Mouse (Mus musculus): ENCODE results near the gene Pcsk6. TPM values are rescaled to one million over a fixed set of nuclear protein-coding genes. Genes with fewer than 3 reads are reported as not detected.
A peak's percentile ranks its signal among the peaks of the same experiment; 100 is the strongest.
"Not testable (repeated sequence)": the region's sequence is repeated elsewhere in the genome, so short reads cannot be mapped to it uniquely, and the experiment has no call there.

Gene Pcsk6
- 62.6 and 106 TPM in 2 replicates for total RNA-seq (2012; rRNA removed)

DNA sequence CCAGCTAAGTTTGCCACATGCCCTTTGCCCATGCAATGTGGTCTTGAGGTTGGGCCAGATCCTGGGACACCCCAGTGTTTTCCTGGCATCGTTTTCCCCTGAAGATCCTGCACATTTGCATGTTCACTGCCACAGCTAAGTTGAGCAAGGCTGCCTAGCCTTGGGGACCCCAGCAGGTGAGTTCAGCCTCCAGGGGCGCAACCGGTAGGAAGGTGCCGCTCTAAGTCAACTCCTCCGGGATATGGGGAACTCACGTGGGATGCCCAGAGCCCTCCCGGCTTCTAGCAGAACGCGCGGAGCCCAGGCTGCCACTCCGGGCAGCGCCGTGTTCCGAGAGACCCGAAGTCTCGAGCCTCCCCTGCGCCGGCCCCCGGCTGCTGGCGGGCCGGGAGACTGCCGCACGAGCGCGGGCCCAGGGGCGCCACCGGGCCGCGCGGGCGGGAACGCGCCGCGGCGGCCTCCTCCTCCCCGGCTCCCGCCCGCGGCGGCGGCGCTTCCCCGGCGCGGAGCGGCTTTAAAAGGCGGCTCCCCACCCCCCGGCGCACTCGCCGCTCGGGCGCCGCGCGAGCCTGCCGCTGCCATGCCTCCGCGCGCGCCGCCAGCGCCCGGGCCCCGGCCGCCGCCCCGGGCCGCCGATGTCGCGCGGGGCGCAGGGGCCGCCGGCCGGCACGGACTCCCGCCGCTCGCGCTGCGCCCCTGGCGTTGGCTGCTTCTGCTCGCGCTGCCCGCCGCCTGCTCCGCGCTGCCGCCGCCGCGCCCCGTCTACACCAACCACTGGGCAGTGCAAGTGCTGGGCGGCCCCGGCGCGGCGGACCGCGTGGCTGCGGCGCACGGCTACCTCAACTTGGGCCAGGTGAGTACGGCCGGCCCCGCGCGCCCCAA, at the start of gene Pcsk6:
Gene Pcsk6, plus strand, starts transcription at position 144 of the 882 bp plus-strand sequence.
- Histone ChIP-seq H3K27ac (ENCODE audit: insufficient read depth, low read depth, low read length, poor library complexity, severe bottlenecking) (no peak within 1 kb of the TSS), H3K4me1 (ENCODE audit: control insufficient read depth in 2 of 2, insufficient read depth in 2 of 2, low read length in 2 of 2, poor library complexity in 1 of 2) (peaks cover 2 to 15% of the 10 kb centered on the region in 2 experiments; a peak in 3 of 4 replicates), H3K4me3 (ENCODE audit: insufficient read depth in 1 of 2, low read depth in 1 of 2, low read length in 2 of 2, poor library complexity in 1 of 2, severe bottlenecking in 1 of 2) (peak within 1 kb of the TSS; percentile 86 to 93), H3K9me3 (ENCODE audit: control insufficient read depth, insufficient read depth, low read depth, low read length) (no peaks in the 10 kb centered on the region), H3K36me3 (ENCODE audit: control insufficient read depth, insufficient read depth, low read length, poor library complexity, severe bottlenecking) (no peaks in the 10 kb centered on the region), H3K9ac (ENCODE audit: insufficient read depth, low read depth, low read length, poor library complexity, severe bottlenecking) (peak within 1 kb of the TSS; percentile 89)
- in situ Hi-C loops (cut with MboI; ENCODE audit: low sequenced_read_pairs in 2 of 2, unreplicated experiment in 2 of 2) = no loop called here
- DNase-seq (ENCODE audit: low read depth, low spot score) = no peak
- TF ChIP-seq CHD2 (IDR thresholded peaks at IDR 0.05; ENCODE audit: low read depth, low read length) (no peak), HCFC1 (IDR thresholded peaks at IDR 0.05; ENCODE audit: borderline replicate concordance, insufficient read depth, low read length) (no peak), MAFK (IDR thresholded peaks at IDR 0.05; ENCODE audit: insufficient read depth, low read depth, low read length) (no peak), ZNF384 (IDR thresholded peaks at IDR 0.05; ENCODE audit: low read depth, low read length) (no peak), ZC3H11A (IDR thresholded peaks at IDR 0.05; ENCODE audit: borderline replicate concordance, low read depth, low read length) (no peak)

DNA sequence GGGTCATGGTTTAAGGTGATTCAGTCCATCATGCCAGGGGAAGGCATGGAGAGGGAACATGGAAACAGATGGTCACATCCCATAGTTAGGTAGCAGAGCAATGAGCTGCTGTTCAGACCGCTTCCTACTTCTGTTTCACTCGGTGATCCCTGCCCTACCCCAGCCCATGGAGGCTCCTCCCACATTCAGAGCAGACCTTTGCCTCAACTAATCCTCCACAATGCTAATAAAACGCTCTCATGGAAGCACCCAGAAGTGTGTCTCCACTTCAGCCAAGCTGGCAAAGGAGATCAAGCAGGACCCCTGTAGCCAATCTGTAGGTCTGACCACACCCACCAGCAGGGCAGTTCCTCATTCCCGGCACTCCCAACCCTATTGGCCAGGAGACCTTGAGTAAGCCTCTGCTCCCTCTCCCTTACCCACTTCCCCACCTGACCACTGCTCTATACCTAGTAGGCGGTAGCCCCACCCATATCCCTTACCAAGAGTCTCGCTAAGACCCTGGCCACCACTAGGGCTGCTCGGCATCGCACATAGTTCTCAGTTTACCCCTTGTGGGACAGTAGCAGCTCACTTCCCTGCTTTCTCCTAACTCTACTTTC, 47.8 kb upstream of the Pcsk6 start:
- no peak overlapping the region for H3K27ac ChIP-seq (ENCODE audit: insufficient read depth, low read depth, low read length, poor library complexity, severe bottlenecking)
- H3K4me1 ChIP-seq (ENCODE audit: control insufficient read depth in 2 of 2, insufficient read depth in 2 of 2, low read length in 2 of 2, poor library complexity in 1 of 2) = no peaks in the 10 kb centered on the region
- H3K36me3 ChIP-seq (ENCODE audit: control insufficient read depth, insufficient read depth, low read length, poor library complexity, severe bottlenecking) = no peaks in the 10 kb centered on the region
- H3K9ac ChIP-seq (ENCODE audit: insufficient read depth, low read depth, low read length, poor library complexity, severe bottlenecking) = no peak overlapping the region
- H3K4me3 ChIP-seq (ENCODE audit: insufficient read depth in 1 of 2, low read depth in 1 of 2, low read length in 2 of 2, poor library complexity in 1 of 2, severe bottlenecking in 1 of 2) = no peak overlapping the region
- in situ Hi-C loops (cut with MboI; ENCODE audit: low sequenced_read_pairs in 2 of 2, unreplicated experiment in 2 of 2) = no loop called here
- TF ChIP-seq ZC3H11A (IDR thresholded peaks at IDR 0.05; ENCODE audit: borderline replicate concordance, low read depth, low read length) (no peak), MAFK (IDR thresholded peaks at IDR 0.05; ENCODE audit: insufficient read depth, low read depth, low read length) (no peak), HCFC1 (IDR thresholded peaks at IDR 0.05; ENCODE audit: borderline replicate concordance, insufficient read depth, low read length) (no peak), CHD2 (IDR thresholded peaks at IDR 0.05; ENCODE audit: low read depth, low read length) (no peak), ZNF384 (IDR thresholded peaks at IDR 0.05; ENCODE audit: low read depth, low read length) (no peak)
- H3K9me3 ChIP-seq (ENCODE audit: control insufficient read depth, insufficient read depth, low read depth, low read length) = no peaks in the 10 kb centered on the region
- no peak for DNase-seq (ENCODE audit: low read depth, low spot score)

DNA sequence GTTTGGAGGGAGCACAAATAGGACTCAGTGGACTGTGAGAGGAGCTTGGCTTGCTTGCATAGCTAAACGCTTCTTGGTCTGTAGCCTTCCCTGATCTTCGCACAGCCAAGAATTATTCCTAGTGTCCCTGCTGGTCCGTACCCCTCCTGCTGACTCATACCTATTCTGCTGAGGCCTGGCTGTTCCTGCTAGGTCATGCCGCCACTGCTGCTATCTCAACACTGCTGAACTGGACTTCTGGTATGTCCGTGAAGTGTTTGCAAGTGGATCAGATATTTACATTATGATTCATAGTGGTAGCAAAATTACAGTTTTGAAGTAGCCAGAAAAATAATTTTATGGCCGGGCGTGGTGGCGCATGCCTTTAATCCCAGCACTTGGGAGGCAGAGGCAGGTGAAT, 44.0 kb upstream of the Pcsk6 start:
- Histone ChIP-seq H3K9ac (ENCODE audit: insufficient read depth, low read depth, low read length, poor library complexity, severe bottlenecking) (no peak overlapping the region), H3K4me1 (ENCODE audit: control insufficient read depth in 2 of 2, insufficient read depth in 2 of 2, low read length in 2 of 2, poor library complexity in 1 of 2) (no peaks in the 10 kb centered on the region), H3K4me3 (ENCODE audit: insufficient read depth in 1 of 2, low read depth in 1 of 2, low read length in 2 of 2, poor library complexity in 1 of 2, severe bottlenecking in 1 of 2) (no peak overlapping the region), H3K27ac (ENCODE audit: insufficient read depth, low read depth, low read length, poor library complexity, severe bottlenecking) (no peak overlapping the region), H3K9me3 (ENCODE audit: control insufficient read depth, insufficient read depth, low read depth, low read length) (no peaks in the 10 kb centered on the region), H3K36me3 (ENCODE audit: control insufficient read depth, insufficient read depth, low read length, poor library complexity, severe bottlenecking) (no peaks in the 10 kb centered on the region)
- DNase-seq (ENCODE audit: low read depth, low spot score) = no peak
- in situ Hi-C loops (cut with MboI; ENCODE audit: low sequenced_read_pairs in 2 of 2, unreplicated experiment in 2 of 2) = no loop called here
- no peak for TF ChIP-seq HCFC1 (IDR thresholded peaks at IDR 0.05; ENCODE audit: borderline replicate concordance, insufficient read depth, low read length)
- TF ChIP-seq CHD2 (IDR thresholded peaks at IDR 0.05; ENCODE audit: low read depth, low read length) = no peak
- no peak for TF ChIP-seq ZC3H11A (IDR thresholded peaks at IDR 0.05; ENCODE audit: borderline replicate concordance, low read depth, low read length)
- no peak for TF ChIP-seq MAFK (IDR thresholded peaks at IDR 0.05; ENCODE audit: insufficient read depth, low read depth, low read length)
- TF ChIP-seq ZNF384 (IDR thresholded peaks at IDR 0.05; ENCODE audit: low read depth, low read length) = no peak

DNA sequence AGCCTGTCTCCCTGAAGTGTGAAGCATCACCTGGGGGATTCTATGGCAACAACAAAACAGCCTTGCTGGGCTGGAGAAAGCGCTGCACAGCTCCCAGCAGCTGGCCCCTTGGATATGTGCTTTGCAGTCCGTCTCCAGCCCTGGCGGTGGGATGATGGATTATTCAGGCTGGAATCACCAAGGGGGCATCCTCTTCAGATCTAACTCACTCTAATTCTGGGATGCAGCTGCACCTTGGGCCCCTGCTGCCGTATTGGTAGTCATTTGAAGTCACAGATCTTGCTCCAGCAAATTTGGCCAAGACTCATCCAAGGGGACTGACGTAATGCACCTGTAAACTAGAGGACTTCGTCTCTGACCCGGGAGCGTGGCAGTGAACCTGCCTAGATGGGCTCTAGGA, 41.1 kb upstream of the Pcsk6 start:
- H3K27ac ChIP-seq (ENCODE audit: insufficient read depth, low read depth, low read length, poor library complexity, severe bottlenecking) = no peak overlapping the region
- in situ Hi-C loops (cut with MboI; ENCODE audit: low sequenced_read_pairs in 2 of 2, unreplicated experiment in 2 of 2) = no loop called here
- TF ChIP-seq ZC3H11A (IDR thresholded peaks at IDR 0.05; ENCODE audit: borderline replicate concordance, low read depth, low read length) (no peak), MAFK (IDR thresholded peaks at IDR 0.05; ENCODE audit: insufficient read depth, low read depth, low read length) (no peak), ZNF384 (IDR thresholded peaks at IDR 0.05; ENCODE audit: low read depth, low read length) (no peak), CHD2 (IDR thresholded peaks at IDR 0.05; ENCODE audit: low read depth, low read length) (no peak)
- no peaks in the 10 kb centered on the region for H3K36me3 ChIP-seq (ENCODE audit: control insufficient read depth, insufficient read depth, low read length, poor library complexity, severe bottlenecking)
- H3K4me1 ChIP-seq (ENCODE audit: control insufficient read depth in 2 of 2, insufficient read depth in 2 of 2, low read length in 2 of 2, poor library complexity in 1 of 2) = no peaks in the 10 kb centered on the region
- no peak for DNase-seq (ENCODE audit: low read depth, low spot score)
- no peaks in the 10 kb centered on the region for H3K9me3 ChIP-seq (ENCODE audit: control insufficient read depth, insufficient read depth, low read depth, low read length)
- H3K4me3 ChIP-seq (ENCODE audit: insufficient read depth in 1 of 2, low read depth in 1 of 2, low read length in 2 of 2, poor library complexity in 1 of 2, severe bottlenecking in 1 of 2) = no peak overlapping the region
- no peak overlapping the region for H3K9ac ChIP-seq (ENCODE audit: insufficient read depth, low read depth, low read length, poor library complexity, severe bottlenecking)

DNA sequence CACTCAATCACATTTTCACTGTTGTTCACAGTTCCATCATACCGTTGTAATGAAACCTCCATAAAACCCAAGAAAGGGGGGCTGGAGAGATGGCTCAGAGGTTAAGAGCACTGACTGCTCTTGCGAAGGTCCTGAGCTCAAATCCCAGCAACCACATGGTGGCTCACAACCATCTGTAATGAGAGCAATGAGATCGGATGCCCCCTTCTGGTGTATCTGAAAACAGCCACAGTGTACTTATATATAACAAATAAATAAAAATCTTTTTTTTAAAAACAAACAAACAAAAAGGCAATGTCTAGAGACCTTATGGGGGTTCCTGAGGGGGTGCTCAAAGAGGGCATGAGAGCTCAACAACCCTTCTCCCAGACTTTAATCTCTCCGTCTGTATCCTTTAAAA, 39.6 kb upstream of the Pcsk6 start:
- in situ Hi-C loops (cut with MboI; ENCODE audit: low sequenced_read_pairs in 2 of 2, unreplicated experiment in 2 of 2); H3K9ac ChIP-seq (ENCODE audit: insufficient read depth, low read depth, low read length, poor library complexity, severe bottlenecking); H3K27ac ChIP-seq (ENCODE audit: insufficient read depth, low read depth, low read length, poor library complexity, severe bottlenecking); H3K4me1 ChIP-seq (ENCODE audit: control insufficient read depth in 2 of 2, insufficient read depth in 2 of 2, low read length in 2 of 2, poor library complexity in 1 of 2); H3K36me3 ChIP-seq (ENCODE audit: control insufficient read depth, insufficient read depth, low read length, poor library complexity, severe bottlenecking); H3K4me3 ChIP-seq (ENCODE audit: insufficient read depth in 1 of 2, low read depth in 1 of 2, low read length in 2 of 2, poor library complexity in 1 of 2, severe bottlenecking in 1 of 2); H3K9me3 ChIP-seq (ENCODE audit: control insufficient read depth, insufficient read depth, low read depth, low read length); DNase-seq (ENCODE audit: low read depth, low spot score): not testable (repeated sequence)

Measured in ES-E14 (cell line).